Mouse (Mus musculus): ENCODE data around the gene Nelfb.

The Nelfb gene

DNA sequence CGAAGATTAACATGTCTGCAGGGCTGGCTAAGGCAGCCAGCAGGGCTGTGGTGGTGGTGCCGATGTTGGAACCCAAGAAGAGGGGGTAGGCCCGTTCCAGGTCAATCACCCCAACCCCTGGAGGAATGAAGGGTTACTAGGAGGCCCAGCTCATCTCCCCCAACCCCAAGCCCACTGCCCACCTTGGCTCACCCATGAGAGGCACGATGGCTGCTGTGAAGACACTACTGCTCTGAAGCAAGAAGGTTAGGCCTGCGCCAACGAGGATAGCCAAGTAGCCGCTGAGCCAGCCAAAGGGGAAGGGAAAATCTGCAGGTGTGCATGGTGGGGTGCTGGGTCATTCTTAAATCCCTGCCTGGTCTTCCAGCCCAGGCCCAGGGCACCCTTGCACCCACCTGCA, 19.3 kb upstream of the Nelfb start:
- DNase-seq (ENCODE audit: low read depth, low spot score), result no peak

DNA sequence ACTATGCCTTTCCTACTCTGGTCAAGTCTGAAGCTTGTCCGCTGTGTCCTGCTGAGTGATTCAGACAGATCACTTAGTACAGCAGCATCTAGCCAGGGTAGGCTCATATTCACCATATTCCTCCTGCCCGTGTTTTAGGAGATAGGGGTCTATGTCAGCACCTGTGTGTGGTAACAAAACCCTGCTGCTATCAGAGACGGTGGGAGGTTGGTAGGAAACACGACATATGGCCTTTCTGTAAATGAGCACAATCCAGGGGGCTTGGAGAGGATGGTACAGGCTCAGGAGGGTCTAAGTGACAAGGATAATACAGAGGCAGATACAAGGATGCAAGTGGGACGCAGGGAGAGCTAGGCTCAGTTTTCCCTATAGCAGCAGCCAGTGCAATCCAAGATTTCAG, 18.3 kb upstream of the Nelfb start:
- no peak for DNase-seq (ENCODE audit: low read depth, low spot score)

DNA sequence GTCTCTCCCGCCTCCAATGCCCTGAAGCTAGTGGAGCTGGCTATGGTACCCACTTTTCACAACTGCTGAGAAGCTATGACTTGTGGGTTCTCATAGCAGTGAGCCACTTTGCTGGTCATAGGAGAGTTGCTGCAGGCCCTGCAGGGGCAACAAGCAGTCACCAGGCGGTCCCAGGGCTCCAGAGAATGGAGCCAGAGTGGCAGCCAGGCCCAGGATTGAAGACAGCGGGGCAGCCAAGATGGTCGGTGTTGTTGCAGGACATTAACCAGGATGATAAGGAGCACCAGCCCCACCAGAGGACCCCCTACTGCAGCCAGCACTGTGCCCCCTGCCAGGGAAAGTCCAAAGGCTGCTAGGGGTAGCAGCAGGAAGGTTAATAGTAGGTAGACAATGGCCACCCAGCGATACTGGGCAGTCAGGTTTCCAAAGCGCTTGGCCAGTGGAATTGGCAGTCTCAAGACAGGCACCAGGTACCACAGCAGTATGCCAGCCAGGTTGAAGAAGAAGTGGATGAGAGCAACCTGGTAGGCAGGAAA, 17.8 kb upstream of the Nelfb start:
- no peak for DNase-seq (ENCODE audit: low read depth, low spot score)

DNA sequence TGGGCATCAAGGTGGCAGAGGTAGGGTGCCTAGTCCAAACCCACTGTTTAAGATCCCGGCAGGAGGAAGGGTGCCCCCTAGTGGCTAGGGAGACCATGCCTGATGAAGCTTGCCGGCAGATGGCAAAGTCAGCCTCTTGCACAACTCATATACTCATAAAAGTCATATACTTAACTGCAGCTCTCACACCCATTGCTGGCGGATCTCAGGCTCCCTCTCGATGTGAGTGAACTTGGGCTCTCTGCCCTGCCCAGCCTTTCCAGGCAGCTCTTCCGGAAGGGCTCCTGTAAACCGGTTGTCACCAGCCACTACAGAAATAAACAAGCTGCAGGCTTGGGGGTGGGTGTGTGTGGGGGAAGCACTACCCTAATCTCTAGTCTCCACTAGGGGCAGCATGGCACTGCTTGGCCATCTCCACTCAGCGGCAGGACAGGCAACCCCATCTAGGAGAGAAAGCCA, 17.2 kb upstream of the Nelfb start:
- DNase-seq (ENCODE audit: low read depth, low spot score), result peak; percentile 81

DNA sequence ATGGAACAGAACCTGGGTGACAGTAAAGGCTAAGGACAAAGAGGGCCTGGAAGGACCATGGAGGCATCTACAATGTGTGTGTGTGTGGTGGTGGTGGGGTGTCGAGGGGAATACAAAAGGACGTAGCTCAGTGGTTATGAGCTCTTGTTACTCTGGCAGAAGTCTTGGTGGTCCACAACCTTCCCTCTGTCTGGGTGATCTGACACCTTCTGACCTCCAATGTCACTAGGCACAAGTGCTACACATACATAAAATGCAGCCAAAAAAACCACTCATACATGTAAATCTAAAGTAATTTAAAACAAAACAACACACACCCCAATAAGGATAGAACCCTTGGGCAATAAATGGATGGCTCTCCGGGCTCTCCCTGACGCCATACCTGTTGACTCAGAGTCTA, 16.1 kb upstream of the Nelfb start:
- no peak for DNase-seq (ENCODE audit: low read depth, low spot score)

DNA sequence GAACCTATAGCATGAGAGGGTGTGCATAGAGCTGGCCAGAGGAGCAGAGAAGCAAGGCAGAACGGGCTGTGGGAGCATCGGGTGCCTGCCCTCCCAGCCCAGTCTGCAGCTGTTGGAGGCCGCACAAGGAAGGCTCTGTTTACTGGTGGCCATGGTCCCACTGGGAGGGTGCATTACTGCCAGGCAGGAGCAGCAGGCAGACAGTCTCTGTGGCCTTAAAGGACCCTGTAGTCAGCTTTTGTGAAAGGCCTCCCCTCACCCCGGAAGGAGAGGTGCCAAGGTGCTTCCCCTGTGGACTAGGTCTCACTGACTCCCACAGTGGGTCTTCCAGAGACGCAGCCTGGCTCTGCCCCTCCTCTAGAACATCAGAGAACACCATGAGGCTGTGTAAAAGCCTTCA, 15.6 kb upstream of the Nelfb start:
- DNase-seq (ENCODE audit: low read depth, low spot score), result no peak

DNA sequence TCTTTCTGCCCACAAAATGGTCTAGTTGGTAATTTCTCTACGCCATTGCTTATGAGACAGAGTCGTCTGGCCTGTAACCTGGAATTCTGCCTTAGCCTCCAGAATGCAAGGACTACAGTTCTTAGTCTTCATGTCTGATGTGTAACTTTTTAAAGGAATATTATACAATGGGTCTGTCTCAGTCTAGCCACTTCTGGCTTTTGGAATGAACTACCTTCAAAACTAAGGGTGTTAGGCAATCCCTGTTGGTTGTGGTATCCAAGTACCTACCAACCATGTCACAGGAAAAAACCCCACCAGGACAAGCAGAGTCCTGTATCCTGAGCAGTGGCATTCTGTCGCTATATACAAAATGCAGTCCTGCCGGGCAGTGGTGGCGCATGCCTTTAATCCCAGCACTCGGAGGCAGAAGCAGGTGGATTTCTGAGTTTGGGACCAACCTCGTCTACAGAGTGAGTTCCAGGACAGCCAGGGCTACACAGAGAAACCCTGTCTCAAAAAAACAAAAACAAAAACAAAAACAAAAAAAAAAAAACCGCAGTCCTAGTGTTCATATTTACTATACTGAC, 14.6 kb upstream of the Nelfb start:
- DNase-seq (ENCODE audit: low read depth, low spot score), result no peak

DNA sequence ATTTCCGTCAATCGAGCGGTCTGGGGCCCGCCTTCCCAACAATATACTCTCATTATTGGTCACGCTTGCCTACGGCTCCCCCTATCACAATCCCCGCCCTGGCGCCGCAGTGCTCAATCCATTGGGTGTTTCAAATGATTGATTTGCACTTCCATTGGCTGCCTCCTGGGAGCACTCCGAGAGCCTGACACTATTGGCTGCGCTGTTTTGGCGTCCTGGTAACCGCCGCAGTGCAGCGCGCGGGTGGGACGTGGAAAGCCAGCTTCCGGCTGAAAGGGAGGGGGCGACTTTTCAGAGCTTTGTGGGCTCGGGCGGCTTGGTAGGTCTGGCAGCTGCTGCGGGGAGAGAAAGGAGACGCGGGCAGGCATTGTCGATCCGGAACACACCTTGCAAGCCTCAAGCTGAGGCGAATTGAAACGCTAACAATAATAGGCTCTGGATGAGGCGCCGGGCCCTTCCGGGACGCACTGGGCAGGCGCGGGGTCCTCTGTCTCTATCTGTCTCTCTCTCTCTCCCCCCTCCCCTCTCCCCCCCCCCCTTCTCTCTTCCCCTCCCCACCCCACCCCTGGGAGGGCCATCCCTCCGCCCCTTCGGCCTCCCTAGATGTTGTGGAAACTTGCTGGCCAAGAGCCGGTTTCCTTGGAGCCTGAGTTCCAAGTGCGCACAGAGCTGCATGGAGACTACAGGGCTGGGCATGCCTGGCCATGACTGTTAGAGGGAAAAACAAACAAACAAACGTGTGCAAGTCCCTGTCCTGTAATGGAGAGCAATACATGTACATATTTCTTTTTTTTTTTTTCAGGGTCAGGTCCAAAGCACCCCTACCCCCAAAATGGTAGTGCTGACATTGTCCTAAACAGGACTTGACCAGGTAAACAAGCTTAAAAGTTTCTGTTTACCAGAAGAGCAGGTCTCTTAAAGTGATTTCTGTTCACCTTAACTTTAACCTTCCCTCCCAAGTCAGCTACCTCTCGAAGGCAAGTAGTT, 13.8 kb upstream of the Nelfb start:
- peak; percentile 98 for DNase-seq (ENCODE audit: low read depth, low spot score)

DNA sequence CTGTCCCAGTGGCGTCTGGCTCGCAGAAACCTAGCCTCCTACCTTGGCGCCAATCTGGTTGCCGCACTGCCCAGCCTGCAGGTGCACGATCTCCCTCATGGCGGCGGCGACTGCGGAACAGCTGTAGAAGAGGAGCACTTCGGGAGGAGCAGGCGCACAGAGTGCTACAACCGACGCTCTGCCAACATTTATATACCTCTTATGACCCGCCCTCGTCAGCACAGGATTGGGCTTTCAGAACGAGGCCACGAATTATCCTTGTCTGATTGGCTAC, 13.1 kb upstream of the Nelfb start, which contains the start of gene Tubb4b:
Gene Tubb4b, minus strand, starts transcription at position 211 of the 274 bp plus-strand sequence.
- no peak for DNase-seq (ENCODE audit: low read depth, low spot score)

DNA sequence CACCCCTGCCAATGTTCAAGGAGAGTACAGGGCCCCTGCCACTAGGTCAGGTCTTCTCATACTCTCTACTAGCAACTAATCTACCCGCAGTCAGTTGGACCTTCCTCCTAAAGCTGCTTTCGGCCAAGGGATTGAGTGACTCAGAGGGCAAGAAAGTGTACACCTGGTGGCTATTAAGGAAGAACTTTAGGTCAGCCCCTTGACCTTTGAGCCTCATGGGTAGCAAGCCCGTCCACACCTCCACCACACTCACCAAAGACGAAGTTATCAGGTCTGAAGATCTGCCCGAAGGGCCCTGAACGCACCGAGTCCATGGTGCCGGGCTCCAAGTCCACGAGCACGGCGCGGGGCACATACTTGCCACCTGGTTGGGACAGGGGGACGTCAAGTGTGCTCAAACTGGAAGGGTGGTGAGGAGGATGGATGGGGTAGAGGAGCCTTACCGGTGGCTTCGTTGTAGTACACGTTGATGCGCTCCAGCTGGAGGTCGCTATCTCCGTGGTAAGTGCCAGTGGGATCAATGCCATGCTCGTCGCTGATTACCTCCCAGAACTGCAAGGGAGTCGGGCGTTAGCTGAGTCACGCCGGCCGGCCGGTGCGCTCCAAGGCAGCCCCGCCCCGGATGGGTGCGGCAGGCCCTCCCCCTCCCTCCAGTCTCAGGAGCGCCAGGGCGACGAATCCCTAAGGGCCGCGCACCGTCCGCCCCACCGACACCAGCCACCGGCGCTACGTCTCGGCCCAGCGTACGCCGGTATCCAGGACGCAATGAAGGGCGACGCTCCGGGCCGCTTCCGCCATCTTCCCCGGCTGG, 12.6 kb upstream of the Nelfb start:
- DNase-seq (ENCODE audit: low read depth, low spot score), result no peak

DNA sequence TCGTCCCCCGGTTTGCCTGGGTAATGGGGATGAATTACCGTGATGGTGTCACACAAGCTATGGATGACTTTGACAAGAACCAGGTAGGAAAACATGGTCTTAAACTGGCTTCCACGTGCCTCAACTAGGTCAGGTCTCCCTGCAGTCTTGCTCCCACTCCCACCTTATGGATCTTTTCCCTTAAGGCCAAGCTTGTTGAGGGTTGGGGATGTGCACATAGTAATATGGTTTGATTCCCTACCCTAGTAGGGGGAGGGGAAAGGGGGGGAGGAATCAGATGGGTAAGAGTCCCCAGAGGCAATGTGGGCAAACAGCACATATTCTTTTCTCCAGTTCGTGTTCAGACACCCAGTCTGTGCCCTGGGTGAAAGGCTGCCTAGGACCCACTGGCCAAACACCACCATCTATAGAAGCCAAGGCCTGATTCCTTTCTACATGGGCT, 10.1 kb upstream of the Nelfb start:
- DNase-seq (ENCODE audit: low read depth, low spot score), result no peak

DNA sequence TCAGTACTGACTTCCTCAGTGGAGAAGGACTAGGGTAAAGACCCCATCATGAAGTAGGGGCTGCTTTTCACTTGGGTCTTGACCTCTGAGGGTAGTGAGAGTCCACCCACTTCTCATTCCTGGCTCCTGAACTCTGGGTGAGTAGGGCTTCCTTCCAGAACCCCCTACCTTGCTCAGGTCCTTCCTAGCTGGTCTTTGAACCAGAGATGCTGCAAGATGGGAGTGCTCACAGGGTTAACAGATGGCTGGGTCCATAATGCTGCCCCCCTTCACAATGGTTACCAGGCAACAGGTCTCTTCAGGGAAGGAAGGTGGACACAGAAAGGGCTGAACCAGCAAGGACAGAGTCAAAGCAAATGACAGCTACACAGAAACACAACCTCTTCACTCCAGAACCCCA, 7.2 kb upstream of the Nelfb start, which contains the start of gene Fam166a:
Gene Fam166a, plus strand, starts transcription at position 301 of the 400 bp plus-strand sequence.
- no peak for DNase-seq (ENCODE audit: low read depth, low spot score)

DNA sequence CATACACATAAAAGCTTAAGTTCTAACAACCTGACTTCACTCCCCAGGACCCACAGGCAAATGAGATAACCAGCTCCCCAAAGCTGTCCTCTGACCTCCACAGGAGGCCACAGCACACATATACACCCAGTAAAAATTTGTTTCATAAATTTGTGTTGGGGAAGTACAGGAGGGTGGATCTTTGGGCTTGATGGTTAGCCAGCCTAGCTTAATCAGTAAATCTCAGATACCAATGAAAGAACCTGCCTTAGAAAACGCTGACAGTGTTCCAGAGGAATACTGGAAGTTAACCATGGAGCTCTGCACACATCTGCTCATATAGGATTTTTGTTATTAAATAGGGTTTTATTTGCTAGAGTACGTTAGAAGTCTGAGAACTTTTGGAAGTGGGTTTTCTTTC, 6.4 kb upstream of the Nelfb start:
- no peak for DNase-seq (ENCODE audit: low read depth, low spot score)

DNA sequence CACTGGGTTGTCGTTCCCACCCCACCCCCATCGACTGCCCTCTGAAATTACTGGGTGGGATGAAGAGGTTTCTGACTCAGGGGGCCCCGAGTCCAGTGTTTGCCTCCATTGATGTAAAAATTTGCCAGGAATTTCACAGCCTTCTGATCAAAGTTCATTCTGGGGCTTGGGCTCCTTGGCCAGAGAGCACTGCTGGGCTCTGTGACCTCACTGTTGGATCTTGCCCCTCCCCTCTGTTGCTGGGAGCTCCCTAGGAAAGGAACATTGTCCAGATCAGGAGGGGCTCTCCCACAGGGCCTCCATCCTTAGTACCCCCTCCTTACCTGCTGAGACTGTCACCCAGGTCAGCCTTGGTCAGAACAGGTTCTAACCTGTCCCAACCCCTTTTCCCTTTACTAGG, 3.2 kb upstream of the Nelfb start, which contains the start of gene Stpg3:
Gene Stpg3, minus strand, starts transcription at position 194 of the 400 bp plus-strand sequence.
- DNase-seq (ENCODE audit: low read depth, low spot score), result no peak

DNA sequence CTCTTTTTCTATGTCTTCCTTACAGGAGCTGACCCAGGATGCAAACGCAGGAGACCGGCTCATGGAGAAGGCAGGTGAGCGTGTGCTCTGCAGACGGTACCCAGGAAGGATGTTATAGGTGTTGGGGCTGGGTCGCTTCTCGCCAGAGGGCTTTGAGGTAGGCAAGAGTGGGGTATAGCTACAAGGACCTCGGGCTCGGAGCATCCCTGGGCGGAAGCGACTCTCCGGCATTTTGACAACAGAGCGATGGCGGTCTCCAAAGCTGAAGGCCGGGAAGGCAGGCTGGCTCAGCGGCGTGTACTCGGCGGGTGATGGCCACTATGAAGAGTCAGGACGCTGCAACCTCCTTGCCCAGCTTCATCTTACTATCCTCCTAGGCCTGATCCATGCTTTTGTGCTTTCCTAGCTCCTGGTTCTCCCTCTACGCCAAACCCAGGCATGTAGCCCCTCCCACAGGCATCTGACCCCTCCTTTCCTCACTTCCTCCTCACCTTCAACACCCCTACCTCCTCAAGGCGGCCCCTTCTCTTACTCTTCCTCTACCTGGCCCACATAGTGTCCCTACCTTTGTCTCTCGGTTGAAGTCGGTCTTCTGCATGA, 2.1 kb upstream of the Nelfb start:
- DNase-seq (ENCODE audit: low read depth, low spot score), result no peak

DNA sequence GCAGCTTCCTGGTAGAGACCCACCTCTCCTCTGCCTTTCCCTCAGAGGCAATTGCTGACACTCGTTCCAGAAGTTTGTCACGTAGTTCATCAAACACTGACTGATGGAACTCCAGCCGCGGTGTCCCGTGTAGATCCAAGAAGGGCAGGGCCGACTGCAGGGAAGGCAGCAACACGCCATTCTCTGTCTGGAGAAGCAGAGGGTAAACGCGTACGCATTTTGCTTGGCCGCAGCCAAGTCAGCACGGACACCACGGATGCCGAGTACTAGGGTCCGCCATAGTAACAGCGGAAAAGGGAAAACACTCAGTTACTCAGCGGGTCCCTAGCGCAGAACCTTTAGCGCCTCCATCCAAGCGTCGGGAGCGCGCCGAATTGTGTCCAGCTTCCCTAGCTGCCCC, 603 bp downstream of the Nelfb start:
- no peak for DNase-seq (ENCODE audit: low read depth, low spot score)

DNA sequence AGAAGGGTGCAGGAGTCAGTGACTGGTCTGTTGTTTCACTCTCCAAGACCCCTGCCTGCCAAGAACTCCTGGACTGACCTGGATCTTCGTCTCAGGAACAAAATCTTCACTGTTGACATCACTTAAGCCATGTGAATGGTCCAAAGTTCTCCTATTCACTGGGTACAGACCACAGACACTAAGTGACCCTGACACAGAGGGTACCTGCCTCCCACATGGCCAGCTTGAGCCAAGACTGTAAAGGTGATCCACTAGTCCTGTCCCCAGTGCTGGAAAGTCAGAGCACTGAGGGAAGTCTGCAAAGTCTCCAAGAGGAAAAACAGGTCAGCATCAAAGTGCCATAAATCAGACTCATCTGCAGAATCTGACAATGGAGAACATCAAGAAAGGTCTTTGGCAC, 3.7 kb downstream of the Nelfb start:
- no peak for DNase-seq (ENCODE audit: low read depth, low spot score)

DNA sequence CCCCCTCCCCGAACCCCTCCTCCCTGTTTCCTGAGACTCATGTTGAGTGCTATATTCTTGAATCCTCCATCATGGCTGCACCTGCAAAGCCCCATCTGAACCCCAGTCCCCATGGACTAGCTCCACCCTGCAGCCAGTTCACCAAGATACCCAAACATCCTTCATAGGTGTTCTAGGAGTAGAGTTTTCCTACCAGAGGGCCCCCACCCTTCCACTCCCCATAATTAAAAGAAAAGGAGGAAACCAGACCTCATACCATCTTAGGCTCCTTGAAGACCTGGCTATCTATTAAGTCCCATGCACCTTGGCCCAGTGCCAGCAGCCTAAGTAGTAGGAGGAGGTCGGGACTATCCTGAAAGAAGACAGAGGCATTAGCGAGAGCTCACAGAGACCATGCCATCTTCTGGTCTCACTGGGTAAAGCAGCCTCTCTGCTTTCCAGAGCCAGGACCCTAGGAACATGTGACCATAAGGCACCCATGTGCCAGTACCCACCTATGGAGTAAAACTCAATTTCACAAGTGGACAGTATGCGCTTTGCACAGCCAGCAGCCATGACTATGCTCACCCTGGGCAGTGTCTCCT, 7.6 kb downstream of the Nelfb start:
- DNase-seq (ENCODE audit: low read depth, low spot score), result no peak

DNA sequence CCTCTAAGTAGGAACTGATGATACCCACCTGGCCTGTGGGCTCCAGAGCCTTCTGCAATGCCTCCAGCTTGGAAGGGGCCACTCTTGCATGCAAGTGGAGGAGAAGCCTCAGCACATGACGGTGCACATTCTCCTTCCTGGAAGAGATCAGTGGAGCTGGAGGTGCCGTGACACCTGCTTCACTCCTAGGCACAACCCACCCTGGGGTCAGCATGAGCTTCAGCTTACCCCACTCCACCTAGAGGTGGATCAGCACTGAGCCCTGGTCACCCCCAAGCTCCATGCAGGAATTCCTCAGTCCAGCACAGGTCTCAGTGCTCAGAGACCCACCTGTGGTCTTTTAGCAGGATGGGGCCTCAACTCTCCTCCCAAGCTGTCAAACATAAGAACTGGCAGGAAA, 10.7 kb downstream of the Nelfb start:
- DNase-seq (ENCODE audit: low read depth, low spot score), result no peak

DNA sequence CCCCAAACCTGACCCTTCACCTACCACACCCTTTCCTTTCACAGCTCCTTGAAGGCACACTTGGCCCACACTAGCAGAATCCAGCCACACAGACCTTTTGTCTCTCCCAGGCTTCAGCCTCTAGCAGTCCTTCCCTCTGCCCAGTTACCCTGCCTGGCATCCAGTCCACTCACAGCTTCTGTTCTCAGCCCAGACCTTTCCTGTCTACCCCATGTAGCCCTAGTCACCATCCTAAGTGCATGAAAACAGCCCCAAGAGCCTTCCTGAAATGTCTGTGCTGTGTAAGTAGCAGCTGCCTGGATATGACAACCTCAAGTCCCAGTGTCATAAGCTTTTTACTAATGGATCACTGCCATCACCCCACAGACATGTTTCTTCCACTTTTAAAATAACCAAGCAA, 13.3 kb downstream of the Nelfb start:
- no peak for DNase-seq (ENCODE audit: low read depth, low spot score)

DNA sequence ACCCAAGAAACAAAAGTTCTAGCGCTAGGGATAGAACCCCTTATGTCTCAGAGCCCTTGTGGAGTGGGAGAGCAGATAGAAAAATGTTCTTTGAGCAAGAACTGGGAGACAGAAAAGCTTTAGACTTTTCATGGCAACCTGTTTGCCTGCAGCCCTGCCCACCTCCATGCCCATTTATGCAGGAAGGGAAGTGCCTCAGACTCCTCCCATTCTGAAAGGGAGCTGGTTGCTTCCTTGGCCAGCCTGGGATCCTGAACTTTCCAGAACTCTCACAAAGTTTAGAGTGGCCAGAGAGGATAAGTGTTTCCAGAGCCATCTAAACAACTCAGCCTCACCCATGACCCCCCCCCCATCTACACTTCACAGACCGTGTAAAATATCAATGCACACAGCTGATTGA, 14.1 kb downstream of the Nelfb start:
- DNase-seq (ENCODE audit: low read depth, low spot score), result no peak

All from retina, postnatal 7 days (tissue).